Mouse (Mus musculus) embryonic facial prominence, embryonic 12.5 days (tissue): Measurements from ENCODE around the gene Kcnq2. TPM values are rescaled to one million over a fixed set of nuclear protein-coding genes. Genes with fewer than 3 reads are reported as not detected.

ENCODE experiments used
- ATAC-seq: fragments of 200-750 bp; cut with Nextera tagmentation; 2 replicates; pipeline ENCODE4 v1.8.0; 2017; ENCODE audit not compliant: insufficient number of reproducible peaks, insufficient read depth, low FRiP score, low TSS enrichment
- H3K27ac ChIP-seq: fragments of 300-500 bp; sonication (generic); 2 replicates; pipeline ENCODE4 v1.5.1; 2016; ENCODE audit warnings: mild to moderate bottlenecking
- H3K27me3 ChIP-seq: fragments of 300-500 bp; sonication (generic); 2 replicates; pipeline ENCODE4 v1.6.1; 2016; ENCODE audit warnings: mild to moderate bottlenecking, moderate library complexity
- H3K36me3 ChIP-seq: fragments of 300-500 bp; sonication (generic); 2 replicates; pipeline ENCODE4 v1.6.1; 2016; ENCODE audit warnings: mild to moderate bottlenecking
- H3K4me1 ChIP-seq: fragments of 300-500 bp; sonication (generic); 2 replicates; pipeline ENCODE4 v1.6.1; 2016
- H3K4me2 ChIP-seq: fragments of 300-500 bp; sonication (generic); replicated peaks from 2 replicates; pipeline ENCODE4 v1.6.1; 2016; ENCODE audit warnings: mild to moderate bottlenecking, moderate library complexity
- H3K4me3 ChIP-seq: fragments of 300-500 bp; sonication (generic); 2 replicates; pipeline ENCODE4 v1.5.1; 2016; ENCODE audit warnings: mild to moderate bottlenecking
- H3K9ac ChIP-seq: fragments of 300-500 bp; sonication (generic); 2 replicates; pipeline ENCODE4 v1.6.1; 2016; ENCODE audit warnings: mild to moderate bottlenecking, moderate library complexity
- H3K9me3 ChIP-seq: fragments of 300-500 bp; sonication (generic); 2 replicates; pipeline ENCODE4 v1.6.1; 2016; ENCODE audit warnings: mild to moderate bottlenecking, moderate library complexity
- WGBS: fragments of 180-500 bp; shearing (Covaris S2); methylation state at CpG from one replicate; pipeline ENCODE4 v1.1.7; 2016; 5-methylcytosine and 5-hydroxymethylcytosine counted together
- polyA plus RNA-seq: library from polyadenylated mRNA; unstranded; fragments of >200 nt; fragmentation: Nextera tagmentation; extraction: Ambion mirVana; gene quantifications from 2 replicates; pipeline ENCODE4 v1.2.1, GENCODE M21; 2016

The Kcnq2 gene
- polyA plus RNA-seq, 1 experiment from 2014 or later: 2.8 TPM

DNA sequence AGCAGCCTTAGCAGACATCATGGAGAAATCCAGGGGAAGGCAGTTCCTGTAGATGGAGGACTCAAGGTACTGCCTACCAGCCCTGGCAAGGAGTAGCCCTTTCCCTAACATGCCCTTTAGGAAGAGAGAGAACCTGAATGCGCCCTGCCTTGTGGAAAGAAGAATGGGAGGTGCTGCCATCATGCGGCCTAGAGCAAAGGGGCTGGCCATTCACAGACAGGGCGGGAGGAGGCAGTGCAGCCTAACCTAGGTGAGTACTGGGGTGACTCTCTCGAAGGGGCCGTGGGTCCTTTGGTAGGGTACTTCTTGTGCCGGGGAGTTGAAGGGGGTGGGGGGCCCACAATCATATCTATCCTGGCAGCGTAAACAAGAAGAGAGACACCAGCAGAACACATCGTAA, 50.1 kb downstream of the Kcnq2 start:
- H3K4me1 ChIP-seq: no peaks in the 10 kb centered on the region
- H3K9ac ChIP-seq: no peak overlapping the region
- no peaks in the 10 kb centered on the region for H3K36me3 ChIP-seq
- H3K4me3 ChIP-seq: no peak overlapping the region
- H3K27me3 ChIP-seq: no peaks in the 10 kb centered on the region
- ATAC-seq: no peak
- no peak overlapping the region for H3K27ac ChIP-seq
- no peaks in the 10 kb centered on the region for H3K9me3 ChIP-seq
- H3K4me2 ChIP-seq: no peak overlapping the region
- 64% methylated on average over 8 of the region's 8 CpGs for WGBS

DNA sequence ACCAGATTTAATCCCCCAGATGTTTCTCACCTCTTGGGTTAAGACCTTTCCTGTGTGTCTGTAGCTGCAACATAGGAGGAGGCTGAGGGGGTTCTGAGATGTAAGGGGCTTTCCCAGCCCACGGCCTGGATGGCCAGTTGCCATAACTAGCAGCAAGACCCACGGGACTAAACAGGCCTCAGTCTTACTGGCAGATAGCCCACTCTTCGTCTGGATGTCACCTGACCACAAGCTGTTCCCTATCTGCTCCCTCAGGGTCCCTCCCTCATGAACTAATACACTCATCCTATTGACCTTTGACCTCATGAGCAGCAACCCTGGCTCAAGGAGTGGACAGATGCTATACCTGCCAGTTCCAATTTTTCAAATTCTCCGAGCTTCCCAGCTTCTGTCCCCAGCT, 51.2 kb downstream of the Kcnq2 start:
- Histone ChIP-seq H3K4me1 (no peaks in the 10 kb centered on the region), H3K27ac (no peak overlapping the region), H3K27me3 (no peaks in the 10 kb centered on the region), H3K36me3 (no peaks in the 10 kb centered on the region), H3K9ac (no peak overlapping the region), H3K4me2 (no peak overlapping the region), H3K4me3 (no peak overlapping the region), H3K9me3 (no peaks in the 10 kb centered on the region)
- 50% methylated on average over 4 of the region's 4 CpGs for WGBS
- ATAC-seq: no peak

DNA sequence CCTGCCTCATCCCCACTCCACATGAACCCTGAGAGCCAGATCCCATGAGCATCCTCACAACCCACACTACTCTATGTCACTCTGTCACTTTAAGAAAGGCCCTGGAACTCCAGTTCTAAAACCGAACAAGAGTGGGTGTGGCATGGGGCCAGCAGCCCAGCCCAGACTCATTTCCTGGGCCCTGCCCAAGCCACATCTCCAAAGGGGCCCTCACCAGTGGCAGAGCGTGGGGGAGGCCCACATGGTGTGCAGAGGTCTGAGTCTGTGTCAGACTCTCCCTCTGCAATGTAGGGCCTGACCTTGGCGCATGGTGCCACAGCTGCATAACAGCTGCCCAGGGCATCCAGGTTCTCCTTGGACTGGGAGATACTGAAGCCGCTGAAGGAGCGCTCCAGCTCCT, 54.2 kb downstream of the Kcnq2 start:
- Histone ChIP-seq H3K27me3 (no peaks in the 10 kb centered on the region), H3K9ac (no peak overlapping the region), H3K27ac (no peak overlapping the region), H3K9me3 (no peaks in the 10 kb centered on the region), H3K4me1 (no peaks in the 10 kb centered on the region), H3K4me3 (no peak overlapping the region), H3K4me2 (no peak overlapping the region), H3K36me3 (no peaks in the 10 kb centered on the region)
- 69% methylated on average over 5 of the region's 5 CpGs for WGBS
- ATAC-seq: no peak

DNA sequence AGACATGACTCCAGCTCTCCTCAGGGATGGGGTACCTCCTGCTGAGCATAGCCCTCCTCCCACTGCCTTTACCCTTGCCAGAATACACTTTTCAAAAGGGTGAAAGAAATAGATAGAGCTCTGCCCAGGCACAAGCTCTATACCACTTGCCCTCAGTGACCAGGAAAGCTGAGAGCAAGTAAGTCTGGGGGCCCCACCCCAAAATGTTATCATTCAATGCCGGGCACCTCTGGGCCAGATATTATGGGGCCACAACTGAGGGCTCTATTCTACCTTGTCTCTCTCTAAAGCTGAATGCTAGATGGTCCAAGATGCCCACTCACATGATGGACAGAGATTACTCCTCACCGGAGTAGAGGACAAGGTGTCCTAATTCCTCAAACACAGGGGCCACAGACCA, 55.6 kb downstream of the Kcnq2 start:
- no peak for ATAC-seq

DNA sequence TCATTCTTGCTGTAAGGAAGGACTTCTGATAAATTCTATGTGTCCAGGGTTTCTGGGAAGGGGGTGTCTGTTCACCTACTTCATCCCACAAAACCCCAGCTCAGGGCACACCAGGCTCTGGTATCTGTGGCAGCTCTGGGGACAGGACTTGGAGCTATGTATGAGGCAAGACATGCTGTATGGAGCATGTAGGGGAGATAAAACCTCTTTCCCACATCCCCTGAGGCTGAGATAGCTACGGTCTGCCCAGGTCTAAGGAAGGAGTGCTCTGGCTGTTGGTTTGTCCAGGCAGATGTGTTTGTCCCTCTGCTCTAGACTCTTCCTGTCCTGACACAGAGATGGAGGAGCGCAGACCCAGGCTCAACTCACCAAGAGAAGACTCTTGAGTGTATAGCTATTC, 56.2 kb downstream of the Kcnq2 start:
- H3K9ac ChIP-seq: no peak overlapping the region
- no peaks in the 10 kb centered on the region for H3K27me3 ChIP-seq
- no peak overlapping the region for H3K27ac ChIP-seq
- H3K9me3 ChIP-seq: no peaks in the 10 kb centered on the region
- whole genome bisulfite sequencing: 83% methylated on average over 2 of the region's 2 CpGs
- H3K36me3 ChIP-seq: no peaks in the 10 kb centered on the region
- no peak overlapping the region for H3K4me3 ChIP-seq
- ATAC-seq: no peak
- no peaks in the 10 kb centered on the region for H3K4me1 ChIP-seq
- no peak overlapping the region for H3K4me2 ChIP-seq

More for the DNA sequence above, 55.6 kb downstream of the Kcnq2 start:
- no peak overlapping the region for H3K4me2 ChIP-seq
- H3K4me3 ChIP-seq: no peak overlapping the region
- no peaks in the 10 kb centered on the region for H3K27me3 ChIP-seq
- WGBS: 88% methylated on average over 2 of the region's 2 CpGs
- H3K36me3 ChIP-seq: no peaks in the 10 kb centered on the region
- no peak overlapping the region for H3K27ac ChIP-seq
- no peaks in the 10 kb centered on the region for H3K4me1 ChIP-seq
- H3K9ac ChIP-seq: no peak overlapping the region
- H3K9me3 ChIP-seq: no peaks in the 10 kb centered on the region

DNA sequence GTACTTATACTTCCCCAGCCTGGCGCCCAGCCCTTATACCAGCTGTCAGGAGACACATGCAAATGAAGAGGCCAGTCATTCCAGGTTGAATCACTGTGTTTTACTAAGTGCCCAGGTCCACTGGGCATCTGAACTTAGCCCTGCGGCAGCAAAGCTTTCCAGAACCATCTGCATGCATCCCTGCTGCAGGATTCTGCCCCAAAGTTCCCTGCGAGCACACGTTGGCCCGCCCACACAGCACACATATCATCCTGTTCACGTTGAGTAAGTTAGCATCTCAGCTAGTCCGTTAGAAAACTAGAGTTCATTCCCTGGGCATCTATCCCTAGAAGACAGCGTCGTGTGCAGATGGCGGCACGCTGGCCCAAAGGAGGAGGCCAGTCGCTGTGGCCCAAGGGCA, 59.6 kb downstream of the Kcnq2 start:
- Histone ChIP-seq H3K4me2 (no peak overlapping the region), H3K4me3 (no peak overlapping the region), H3K27ac (no peak overlapping the region), H3K4me1 (no peaks in the 10 kb centered on the region), H3K9ac (no peak overlapping the region), H3K27me3 (no peaks in the 10 kb centered on the region), H3K36me3 (no peaks in the 10 kb centered on the region), H3K9me3 (no peaks in the 10 kb centered on the region)
- no peak for ATAC-seq
- 85% methylated on average over 12 of the region's 12 CpGs for WGBS

DNA sequence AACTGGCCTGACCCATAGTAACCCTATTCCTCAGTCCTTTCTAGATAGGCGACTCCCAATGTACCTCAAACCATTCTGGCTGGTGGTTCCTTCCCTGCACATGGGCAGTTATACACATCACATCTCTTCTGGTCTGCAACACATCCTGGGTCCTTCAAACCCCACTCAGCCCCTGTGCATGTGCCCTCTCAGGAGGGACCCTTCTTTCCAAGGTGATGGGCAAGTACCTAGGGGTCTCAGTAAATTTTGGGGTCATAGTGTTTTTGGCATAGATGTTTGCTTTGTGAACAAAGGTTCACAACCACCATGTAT, 62.7 kb downstream of the Kcnq2 start:
- H3K4me3 ChIP-seq: no peak overlapping the region
- H3K9me3 ChIP-seq: no peaks in the 10 kb centered on the region
- H3K27ac ChIP-seq: no peak overlapping the region
- no peak overlapping the region for H3K4me2 ChIP-seq
- 0% methylated on average over 1 of the region's 1 CpGs for WGBS
- no peak overlapping the region for H3K9ac ChIP-seq
- no peaks in the 10 kb centered on the region for H3K36me3 ChIP-seq
- H3K27me3 ChIP-seq: no peaks in the 10 kb centered on the region
- no peaks in the 10 kb centered on the region for H3K4me1 ChIP-seq
- no peak for ATAC-seq

DNA sequence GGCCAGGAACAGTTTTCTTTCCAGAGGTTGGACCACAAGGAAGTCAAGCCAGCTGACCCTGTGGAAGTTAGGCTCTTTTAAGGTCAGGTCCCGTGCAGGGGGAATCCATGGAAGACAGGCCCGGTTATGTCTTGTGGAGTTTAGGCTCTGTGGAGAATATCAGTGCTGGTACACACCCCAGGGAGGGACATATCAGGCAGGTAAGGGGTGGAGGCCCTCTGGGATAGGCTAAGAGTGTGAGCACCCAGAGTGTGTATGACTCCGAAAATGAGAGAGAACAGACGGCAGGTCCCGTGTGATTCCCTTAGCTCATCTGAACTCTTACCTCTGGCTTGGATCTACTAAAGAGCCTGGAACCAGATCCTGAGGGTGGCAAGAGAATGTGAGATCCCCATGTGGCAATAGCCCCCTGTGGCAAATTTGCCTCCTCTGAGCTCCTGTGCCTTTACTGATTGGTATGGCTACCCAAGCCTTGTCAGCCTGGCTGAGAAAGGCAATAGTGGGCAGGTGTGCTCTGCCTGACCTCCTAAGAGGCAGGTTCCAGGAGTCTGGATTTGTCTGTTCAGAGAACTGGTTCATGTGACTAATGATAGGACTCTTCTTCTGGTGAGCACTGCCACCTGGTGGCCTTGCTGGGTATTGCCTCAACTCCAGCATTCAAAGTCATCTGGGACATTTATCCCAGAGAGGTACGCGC, 63.2 kb downstream of the Kcnq2 start:
- Histone ChIP-seq H3K27ac (no peak overlapping the region), H3K4me2 (no peak overlapping the region), H3K27me3 (no peaks in the 10 kb centered on the region), H3K4me3 (no peak overlapping the region), H3K9ac (no peak overlapping the region), H3K9me3 (no peaks in the 10 kb centered on the region), H3K36me3 (no peaks in the 10 kb centered on the region), H3K4me1 (no peaks in the 10 kb centered on the region)
- ATAC-seq: no peak
- WGBS: 62% methylated on average over 7 of the region's 7 CpGs

DNA sequence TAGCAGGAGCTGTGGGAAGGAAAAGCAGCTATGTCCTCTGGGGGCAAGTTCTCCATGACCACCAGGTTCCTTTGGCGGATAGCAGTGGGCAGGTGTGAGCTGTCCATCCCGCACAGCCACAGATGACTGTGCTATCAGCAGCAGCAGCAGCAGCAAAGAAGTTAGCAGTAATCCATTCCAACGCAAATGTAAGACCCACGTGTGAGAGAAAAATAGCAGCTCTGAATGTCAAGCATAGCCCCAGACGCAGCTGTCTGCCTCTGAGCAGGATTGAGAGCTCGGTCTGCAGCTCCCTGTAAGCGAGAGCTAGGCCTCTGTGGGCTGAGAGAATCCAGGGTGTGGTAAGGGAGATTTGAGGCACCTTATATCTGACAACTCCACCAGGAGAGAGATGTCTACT, 65.0 kb downstream of the Kcnq2 start:
- H3K4me1 ChIP-seq: no peaks in the 10 kb centered on the region
- H3K9ac ChIP-seq: no peak overlapping the region
- H3K27ac ChIP-seq: no peak overlapping the region
- no peak for ATAC-seq
- no peak overlapping the region for H3K4me2 ChIP-seq
- WGBS: 61% methylated on average over 7 of the region's 7 CpGs
- no peaks in the 10 kb centered on the region for H3K27me3 ChIP-seq
- H3K9me3 ChIP-seq: no peaks in the 10 kb centered on the region
- no peaks in the 10 kb centered on the region for H3K36me3 ChIP-seq
- H3K4me3 ChIP-seq: no peak overlapping the region

DNA sequence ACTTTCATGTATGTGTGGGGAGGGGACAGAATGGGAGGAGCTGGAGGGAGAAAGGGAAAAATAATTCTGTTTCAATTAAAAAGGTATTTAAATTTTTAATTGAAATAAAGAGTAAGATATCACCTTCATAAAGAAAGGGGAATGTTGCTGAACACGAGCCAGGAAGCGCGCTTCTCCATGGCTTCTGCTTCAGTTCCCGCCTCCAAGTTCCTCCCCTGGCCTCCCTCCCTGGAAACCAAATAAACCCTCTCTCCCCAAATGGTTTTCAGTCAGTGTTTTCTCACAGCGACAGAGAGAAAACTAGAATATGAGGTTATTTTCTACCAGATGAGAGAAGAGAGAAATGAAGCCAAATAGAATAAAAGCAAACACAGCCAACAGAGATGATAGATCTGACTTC, 66.6 kb downstream of the Kcnq2 start:
- Histone ChIP-seq H3K4me2 (no peak overlapping the region), H3K27me3 (no peaks in the 10 kb centered on the region), H3K4me3 (no peak overlapping the region), H3K9me3 (no peaks in the 10 kb centered on the region), H3K4me1 (no peaks in the 10 kb centered on the region), H3K27ac (no peak overlapping the region), H3K9ac (no peak overlapping the region), H3K36me3 (no peaks in the 10 kb centered on the region)
- WGBS: 71% methylated on average over 5 of the region's 5 CpGs
- ATAC-seq: no peak

DNA sequence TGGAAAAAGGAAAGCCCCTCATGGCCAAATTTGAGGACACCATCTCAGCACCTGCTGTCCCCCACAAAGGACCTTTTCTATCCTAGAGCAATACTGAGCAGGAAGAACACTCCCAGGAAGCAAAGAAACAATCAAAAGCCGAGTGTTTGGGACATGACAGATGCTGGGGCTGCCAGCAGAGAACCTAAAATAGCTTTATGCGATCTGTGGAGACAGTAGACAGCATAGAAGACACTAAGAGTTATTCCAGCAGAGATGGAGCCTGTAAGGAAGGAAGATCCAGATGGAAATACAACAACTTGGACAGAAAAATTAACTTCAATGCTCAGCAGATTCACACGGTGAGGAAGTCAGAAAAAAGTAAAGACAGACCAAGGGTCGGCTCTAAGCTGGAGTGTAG, 69.3 kb downstream of the Kcnq2 start:
- no peak overlapping the region for H3K4me3 ChIP-seq
- no peak for ATAC-seq
- H3K9me3 ChIP-seq: no peaks in the 10 kb centered on the region
- no peaks in the 10 kb centered on the region for H3K27me3 ChIP-seq
- 60% methylated on average over 4 of the region's 4 CpGs for WGBS
- H3K4me2 ChIP-seq: no peak overlapping the region
- H3K27ac ChIP-seq: no peak overlapping the region
- no peaks in the 10 kb centered on the region for H3K4me1 ChIP-seq
- H3K9ac ChIP-seq: no peak overlapping the region
- H3K36me3 ChIP-seq: no peaks in the 10 kb centered on the region

DNA sequence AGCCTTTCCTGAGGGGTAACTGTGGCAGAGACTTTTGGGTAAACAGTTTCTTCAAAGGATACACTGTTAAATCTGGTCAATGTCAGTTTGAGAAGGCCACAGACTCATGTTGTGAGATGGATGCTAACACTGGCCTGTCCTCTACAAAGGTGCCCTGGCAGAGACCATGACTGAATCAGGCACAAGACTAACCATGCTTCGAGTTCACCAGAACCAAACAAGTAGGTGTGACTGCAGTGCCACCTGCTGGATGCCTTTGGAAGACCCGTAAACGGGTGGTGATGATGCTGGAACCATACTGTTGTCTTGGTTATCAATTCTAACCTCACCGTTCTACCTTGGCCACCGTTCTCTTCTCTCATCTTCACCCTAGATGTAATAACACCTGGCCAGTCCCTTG, 75.0 kb downstream of the Kcnq2 start:
- 18% methylated on average over 5 of the region's 5 CpGs for WGBS
- Histone ChIP-seq H3K27me3 (no peaks in the 10 kb centered on the region), H3K4me3 (no peak overlapping the region), H3K36me3 (no peaks in the 10 kb centered on the region), H3K9me3 (no peaks in the 10 kb centered on the region), H3K4me1 (no peaks in the 10 kb centered on the region), H3K4me2 (no peak overlapping the region), H3K9ac (no peak overlapping the region), H3K27ac (no peak overlapping the region)
- ATAC-seq: 0 out of 2 replicates have a peak, but pooled peaks have one; percentile 47

DNA sequence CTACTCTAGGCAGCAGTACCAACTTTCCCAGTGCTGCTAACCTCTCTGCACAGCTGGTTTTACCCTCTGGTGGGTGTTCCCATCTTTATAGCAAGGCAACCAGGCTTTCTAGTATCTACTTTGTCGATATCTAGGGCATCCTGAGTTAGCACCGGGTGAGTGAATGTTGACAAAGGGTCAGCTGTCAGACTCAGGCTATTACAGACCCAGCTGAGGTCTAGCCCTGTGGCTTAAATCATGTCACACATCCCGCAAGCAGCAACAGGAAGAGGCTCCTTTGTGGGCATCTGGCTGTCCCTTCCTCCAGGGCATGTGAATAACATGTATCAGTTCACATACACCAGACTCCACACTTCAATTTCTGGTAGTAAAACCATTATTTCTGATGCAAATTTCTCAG, 76.9 kb downstream of the Kcnq2 start:
- H3K27ac ChIP-seq: no peak overlapping the region
- no peak overlapping the region for H3K4me3 ChIP-seq
- no peaks in the 10 kb centered on the region for H3K4me1 ChIP-seq
- no peaks in the 10 kb centered on the region for H3K36me3 ChIP-seq
- no peaks in the 10 kb centered on the region for H3K27me3 ChIP-seq
- ATAC-seq: no peak
- H3K9ac ChIP-seq: no peak overlapping the region
- 36% methylated on average over 3 of the region's 3 CpGs for whole genome bisulfite sequencing
- no peak overlapping the region for H3K4me2 ChIP-seq
- H3K9me3 ChIP-seq: no peaks in the 10 kb centered on the region
